Mouse (Mus musculus): Measurements from ENCODE around the gene Gmeb2. TPM values are rescaled to one million over a fixed set of nuclear protein-coding genes. Genes with fewer than 3 reads are reported as not detected.

Gmeb2 gene
- polyA plus RNA-seq, 1 experiment from 2014 or later, result 15.7 TPM

DNA sequence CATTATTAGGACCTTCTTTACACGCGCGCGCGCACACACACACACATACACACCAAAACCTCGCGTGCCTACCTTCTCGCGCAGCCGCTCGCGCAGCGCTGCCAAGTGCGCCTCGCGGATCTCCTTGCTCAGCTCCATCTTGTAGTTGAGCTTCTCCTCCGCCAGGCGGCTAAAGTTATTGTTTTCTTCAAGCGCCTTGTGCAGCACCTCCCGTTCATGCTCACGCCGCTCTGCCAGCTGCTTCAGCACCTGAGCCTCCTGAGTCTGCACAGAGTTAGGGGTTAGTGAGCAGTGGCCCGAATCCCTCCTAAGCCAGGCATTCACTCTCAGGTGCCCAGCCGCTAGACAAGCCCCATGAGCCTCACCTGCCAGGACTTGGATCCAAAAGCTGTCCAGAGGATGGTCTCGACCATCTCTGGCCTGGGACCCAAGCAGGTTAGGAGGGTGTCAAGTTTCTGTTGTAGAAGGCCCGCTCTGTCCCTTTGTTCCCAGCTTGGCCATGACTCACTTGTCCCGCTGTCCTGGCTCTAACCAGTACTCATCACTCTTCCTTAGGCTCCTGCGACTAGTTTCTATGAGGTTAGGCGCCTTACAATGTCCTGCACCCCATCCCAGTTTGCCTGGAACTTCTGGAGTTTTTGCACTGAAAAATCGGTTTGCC lies 19.4 kb upstream of the Gmeb2 start:
- H3K27me3 ChIP-seq, result peaks cover 30% of the 10 kb centered on the region

DNA sequence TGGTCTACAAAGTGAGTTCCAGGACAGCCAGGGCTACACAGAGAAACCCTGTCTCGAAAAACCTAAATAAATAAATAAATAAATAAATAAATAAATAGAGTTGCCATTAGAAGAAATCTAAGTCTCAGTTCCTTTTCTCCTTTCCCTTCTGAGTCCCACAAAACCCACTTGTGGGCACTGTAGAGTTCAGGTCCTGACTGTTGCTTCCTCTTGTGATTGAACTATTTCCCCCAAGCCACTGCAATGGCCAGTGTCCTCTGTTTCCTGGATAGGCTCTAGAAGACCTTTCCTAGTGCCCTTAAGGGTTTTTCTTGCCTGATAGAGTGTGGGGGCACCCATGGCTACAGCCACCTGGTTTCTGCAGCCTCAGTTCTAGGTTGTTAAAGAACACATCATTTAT lies 17.1 kb upstream of the Gmeb2 start:
- ATAC-seq (ENCODE audit: borderline replicate concordance, extremely low read depth, low FRiP score, low TSS enrichment), result no peak
- Histone ChIP-seq H3K27me3 (peaks cover 25% of the 10 kb centered on the region), H3K4me3 (no peak overlapping the region), H3K27ac (no peak overlapping the region), H3K9me3 (no peaks in the 10 kb centered on the region), H3K36me3 (peaks cover 15% of the 10 kb centered on the region), H3K4me1 (no peaks in the 10 kb centered on the region), H3K4me2 (no peak overlapping the region), H3K9ac (no peak overlapping the region)
- WGBS, result 67% methylated on average over 1 of the region's 1 CpGs

More for the DNA sequence above, 19.4 kb upstream of the Gmeb2 start:
- Histone ChIP-seq H3K9me3 (no peaks in the 10 kb centered on the region), H3K27ac (no peak overlapping the region), H3K4me2 (no peak overlapping the region), H3K4me3 (no peak overlapping the region), H3K36me3 (no peaks in the 10 kb centered on the region), H3K9ac (no peak overlapping the region), H3K4me1 (no peaks in the 10 kb centered on the region)
- no peak for ATAC-seq (ENCODE audit: borderline replicate concordance, extremely low read depth, low FRiP score, low TSS enrichment)
- WGBS, result 8% methylated on average over 30 of the region's 30 CpGs

DNA sequence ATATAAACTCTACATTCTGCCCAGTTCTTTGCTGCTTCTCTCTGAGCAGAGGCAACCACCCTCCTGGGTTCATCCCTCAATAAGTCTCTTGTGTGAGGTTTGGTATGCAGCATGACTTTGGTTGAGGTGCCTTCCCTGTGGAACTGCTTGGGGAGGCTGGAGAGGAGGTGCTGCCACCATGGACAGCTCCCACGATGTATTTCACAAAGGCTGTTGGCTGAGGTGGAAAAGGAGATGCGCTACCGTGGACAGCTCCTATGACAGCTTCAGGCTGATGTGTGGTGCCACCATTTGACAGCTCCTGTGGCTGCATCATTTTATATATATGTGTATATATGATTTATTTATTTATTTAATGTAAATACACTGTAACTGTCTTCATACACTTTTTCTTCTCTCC lies 14.2 kb upstream of the Gmeb2 start:
- WGBS, result 23% methylated on average over 3 of the region's 3 CpGs
- H3K9ac ChIP-seq, result no peak overlapping the region
- H3K4me1 ChIP-seq, result no peaks in the 10 kb centered on the region
- no peaks in the 10 kb centered on the region for H3K9me3 ChIP-seq
- H3K27me3 ChIP-seq, result peaks cover 16% of the 10 kb centered on the region
- H3K27ac ChIP-seq, result no peak overlapping the region
- H3K4me2 ChIP-seq, result no peak overlapping the region
- no peak overlapping the region for H3K4me3 ChIP-seq
- ATAC-seq (ENCODE audit: borderline replicate concordance, extremely low read depth, low FRiP score, low TSS enrichment), result no peak
- H3K36me3 ChIP-seq, result peaks cover 15% of the 10 kb centered on the region

DNA sequence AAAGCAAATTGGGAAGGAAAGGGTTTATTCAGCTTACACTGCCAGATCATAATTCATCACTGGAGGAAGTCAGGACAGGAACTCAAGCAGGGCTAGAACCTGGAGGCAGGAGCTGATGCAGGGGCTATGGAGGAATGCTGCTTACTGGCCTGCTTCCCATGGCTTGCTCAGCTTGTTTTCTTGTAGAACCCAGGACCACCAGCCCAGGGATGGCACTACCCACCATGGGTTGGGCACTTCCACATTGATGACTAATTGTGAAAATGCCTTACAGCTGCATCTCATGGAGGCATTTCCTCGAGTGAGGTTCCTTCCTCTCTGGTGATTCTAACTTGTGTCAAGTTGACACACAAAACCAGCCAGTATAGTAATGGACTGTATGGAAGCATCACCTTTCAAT lies 3.1 kb upstream of the Gmeb2 start:
- Histone ChIP-seq H3K27ac (no peak overlapping the region), H3K9me3 (no peaks in the 10 kb centered on the region), H3K4me1 (peaks cover 17% of the 10 kb centered on the region), H3K9ac (no peak overlapping the region), H3K27me3 (no peaks in the 10 kb centered on the region), H3K4me2 (no peak overlapping the region), H3K4me3 (no peak overlapping the region), H3K36me3 (0 out of 2 replicates have a peak, but pooled peaks cover 4% of the 10 kb centered on the region)
- no peak for ATAC-seq (ENCODE audit: borderline replicate concordance, extremely low read depth, low FRiP score, low TSS enrichment)
- 71% methylated on average over 1 of the region's 1 CpGs for WGBS

DNA sequence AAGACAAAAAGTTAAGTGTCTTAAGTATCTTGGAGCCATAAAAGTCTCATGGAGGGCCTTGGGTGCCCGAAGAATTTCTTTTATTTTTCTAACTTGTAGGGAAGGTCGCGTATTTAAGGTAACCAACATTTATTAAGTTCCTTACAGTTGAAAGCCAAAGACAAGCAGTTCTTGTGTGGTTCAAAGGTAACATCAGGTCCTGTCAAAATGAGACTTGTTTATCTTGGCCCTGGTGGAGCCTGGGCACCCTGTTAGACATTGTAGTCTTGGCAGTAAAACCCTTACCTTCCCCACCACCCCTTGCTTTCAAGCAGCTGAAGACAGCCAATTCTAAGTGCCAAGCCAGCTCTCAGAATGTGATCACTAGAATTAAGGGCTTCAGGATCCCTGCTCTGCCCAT lies 856 bp upstream of the Gmeb2 start:
- H3K9me3 ChIP-seq, result no peaks in the 10 kb centered on the region
- H3K4me3 ChIP-seq, result peak overlapping the region; percentile 76
- ATAC-seq (ENCODE audit: borderline replicate concordance, extremely low read depth, low FRiP score, low TSS enrichment), result no peak
- peaks cover 17% of the 10 kb centered on the region for H3K4me1 ChIP-seq
- peak overlapping the region; percentile 60 for H3K4me2 ChIP-seq
- H3K27me3 ChIP-seq, result no peaks in the 10 kb centered on the region
- peak overlapping the region; percentile 32 for H3K9ac ChIP-seq
- peak overlapping the region; percentile 27; the same call in 1 of the 2 replicates for H3K27ac ChIP-seq
- 64% methylated on average over 3 of the region's 3 CpGs for WGBS
- peaks cover 7% of the 10 kb centered on the region; the same call in 1 of the 2 replicates for H3K36me3 ChIP-seq

DNA sequence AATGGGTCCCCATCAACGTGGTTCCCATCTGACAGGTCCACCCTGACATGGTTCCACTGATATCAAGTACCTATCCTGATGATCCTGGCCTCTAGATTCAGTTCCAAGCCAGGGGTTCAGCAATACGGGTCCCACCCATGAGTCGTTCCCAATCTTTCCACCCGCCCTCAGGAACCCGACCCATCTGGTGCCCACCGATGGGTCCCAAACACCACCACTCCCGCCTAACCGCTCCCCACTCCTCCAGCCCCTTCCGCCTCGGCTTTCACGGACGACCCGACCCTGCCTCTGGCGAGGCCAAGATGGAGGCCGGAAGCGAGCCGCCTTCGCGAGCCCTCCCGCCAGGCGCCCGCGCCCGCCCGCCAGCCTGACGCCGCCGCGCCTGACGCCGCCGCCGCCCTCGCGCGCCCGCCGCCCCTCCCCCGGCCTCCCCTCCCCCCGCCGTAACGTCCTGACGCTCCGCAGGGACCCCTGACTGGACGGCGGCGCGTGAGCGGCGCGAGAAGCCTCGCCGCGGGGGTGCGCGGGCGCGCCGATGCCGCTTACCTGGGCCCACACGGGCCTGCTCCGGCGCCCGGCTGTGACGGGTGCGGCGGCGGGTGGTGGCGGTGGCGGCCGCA lies 387 bp downstream of the Gmeb2 start:
- Histone ChIP-seq H3K27me3 (no peaks in the 10 kb centered on the region), H3K4me2 (peak overlapping the region; percentile 61), H3K27ac (peak overlapping the region; percentile 95), H3K36me3 (peaks cover 13% of the 10 kb centered on the region), H3K4me3 (peak overlapping the region; percentile 76), H3K4me1 (peaks cover 17% of the 10 kb centered on the region), H3K9ac (peak overlapping the region; percentile 90), H3K9me3 (no peaks in the 10 kb centered on the region)
- ATAC-seq (ENCODE audit: borderline replicate concordance, extremely low read depth, low FRiP score, low TSS enrichment), result peak; percentile 87
- WGBS, result under 1% methylated on average over 46 of the region's 71 CpGs

DNA sequence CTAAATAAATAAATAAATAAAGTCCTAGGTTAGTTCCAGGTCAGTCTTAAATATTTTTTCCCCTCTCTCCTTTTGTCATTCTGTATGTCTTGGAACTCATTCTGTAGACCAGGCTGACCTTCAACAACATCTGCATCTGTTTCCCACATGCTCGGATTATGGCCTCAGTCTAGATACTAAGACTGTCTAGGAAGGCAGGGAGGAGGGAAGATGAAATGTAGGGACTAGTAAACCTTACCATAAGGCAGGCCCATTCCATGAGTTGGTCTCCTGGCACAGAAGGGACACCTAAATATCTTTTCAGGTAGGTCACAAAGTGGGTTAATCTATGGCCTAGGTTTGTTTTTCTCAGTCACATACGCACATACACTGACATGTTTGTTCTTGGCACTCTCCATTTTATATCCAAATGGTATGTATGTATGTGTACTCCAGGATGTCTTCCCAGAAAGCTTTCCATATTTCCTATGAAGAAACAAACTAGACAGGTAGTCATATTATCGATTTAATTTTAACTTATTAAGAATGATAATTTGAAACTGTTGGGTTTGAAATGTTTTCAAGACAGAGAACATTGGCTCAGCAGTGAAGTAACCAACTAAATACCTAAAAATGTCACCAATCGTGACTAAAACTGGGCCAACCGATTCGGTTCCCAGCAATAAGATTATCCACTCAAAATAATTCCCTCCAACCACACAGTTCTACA lies 1.1 kb downstream of the Gmeb2 start:
- no peaks in the 10 kb centered on the region for H3K9me3 ChIP-seq
- no peak for ATAC-seq (ENCODE audit: borderline replicate concordance, extremely low read depth, low FRiP score, low TSS enrichment)
- H3K27me3 ChIP-seq, result no peaks in the 10 kb centered on the region
- peak overlapping the region; percentile 90 for H3K9ac ChIP-seq
- peak overlapping the region; percentile 95 for H3K27ac ChIP-seq
- H3K4me1 ChIP-seq, result peaks cover 17% of the 10 kb centered on the region
- H3K4me3 ChIP-seq, result peak overlapping the region; percentile 76
- WGBS, result 47% methylated on average over 6 of the region's 6 CpGs
- peaks cover 13% of the 10 kb centered on the region for H3K36me3 ChIP-seq
- peak overlapping the region; percentile 61 for H3K4me2 ChIP-seq

DNA sequence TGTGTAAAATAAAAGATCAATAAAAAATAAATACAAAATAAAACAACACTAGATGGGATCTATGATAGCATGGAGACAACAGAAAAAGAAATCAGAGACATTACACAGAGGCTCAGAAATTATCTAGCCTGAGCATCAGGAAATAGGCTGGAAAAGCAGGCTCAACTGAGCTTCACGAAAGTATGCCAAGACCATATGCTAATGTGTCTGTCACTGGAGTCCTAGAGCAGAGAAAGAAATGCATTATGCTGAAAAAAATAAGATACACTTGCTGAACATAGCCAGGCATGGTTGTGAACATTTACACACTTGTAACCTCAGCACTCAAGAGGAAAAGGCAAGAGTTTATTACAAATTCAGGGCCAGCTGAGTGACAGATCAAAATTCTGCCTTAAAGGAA lies 7.9 kb downstream of the Gmeb2 start:
- no peak overlapping the region for H3K27ac ChIP-seq
- no peaks in the 10 kb centered on the region for H3K9me3 ChIP-seq
- H3K9ac ChIP-seq, result no peak overlapping the region
- no peaks in the 10 kb centered on the region for H3K4me1 ChIP-seq
- H3K27me3 ChIP-seq, result no peaks in the 10 kb centered on the region
- no peak for ATAC-seq (ENCODE audit: borderline replicate concordance, extremely low read depth, low FRiP score, low TSS enrichment)
- H3K36me3 ChIP-seq, result peaks cover 39% of the 10 kb centered on the region
- H3K4me2 ChIP-seq, result no peak overlapping the region
- 86% methylated on average over 1 of the region's 1 CpGs for WGBS
- no peak overlapping the region for H3K4me3 ChIP-seq

DNA sequence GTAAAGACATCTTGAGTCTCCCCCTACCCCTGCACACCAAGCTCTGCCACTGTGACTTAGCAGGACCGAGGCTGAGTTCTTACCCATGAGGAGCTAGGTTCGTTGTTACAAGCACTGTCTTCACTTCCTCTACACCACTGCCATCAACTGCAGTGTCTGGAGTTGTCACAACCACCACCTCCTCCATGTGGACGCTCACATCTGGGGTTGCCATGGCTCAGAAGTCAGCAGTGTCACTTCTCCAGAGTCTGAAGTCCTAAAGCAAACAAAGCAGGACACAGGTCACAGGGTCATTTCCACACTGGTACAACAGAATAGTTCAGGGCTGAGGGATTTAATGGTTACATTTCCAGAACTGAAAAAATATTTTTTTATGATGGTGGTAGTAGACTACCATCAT lies 10.0 kb downstream of the Gmeb2 start:
- Histone ChIP-seq H3K27me3 (no peaks in the 10 kb centered on the region), H3K4me2 (no peak overlapping the region), H3K36me3 (peaks cover 42% of the 10 kb centered on the region), H3K9ac (no peak overlapping the region), H3K4me3 (no peak overlapping the region), H3K27ac (no peak overlapping the region), H3K9me3 (no peaks in the 10 kb centered on the region), H3K4me1 (no peaks in the 10 kb centered on the region)
- no peak for ATAC-seq (ENCODE audit: borderline replicate concordance, extremely low read depth, low FRiP score, low TSS enrichment)
- WGBS, result 53% methylated on average over 3 of the region's 3 CpGs

DNA sequence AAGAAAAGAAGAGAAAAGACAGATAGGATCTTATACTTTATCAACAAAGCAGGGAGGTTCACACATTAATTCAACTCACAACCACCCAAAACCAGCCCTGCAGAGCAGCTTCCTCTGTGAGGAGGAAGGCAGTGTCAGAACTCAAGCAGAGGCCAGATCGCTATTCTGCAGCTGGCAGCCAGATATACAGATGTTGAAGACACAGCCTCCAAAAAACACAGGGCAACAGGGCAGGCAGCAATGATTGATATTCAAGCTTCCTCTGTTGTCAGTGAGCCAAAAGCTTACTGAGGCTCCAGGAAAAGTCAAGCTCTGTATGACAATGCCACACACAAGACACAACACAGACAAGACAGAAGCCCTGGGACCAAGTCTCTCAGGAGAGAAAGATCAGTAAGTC lies 11.1 kb downstream of the Gmeb2 start:
- Histone ChIP-seq H3K4me1 (no peaks in the 10 kb centered on the region), H3K4me2 (no peak overlapping the region), H3K27ac (no peak overlapping the region), H3K9ac (no peak overlapping the region), H3K9me3 (no peaks in the 10 kb centered on the region), H3K4me3 (no peak overlapping the region), H3K36me3 (peaks cover 43% of the 10 kb centered on the region), H3K27me3 (no peaks in the 10 kb centered on the region)
- WGBS, result 44% methylated on average over 1 of the region's 1 CpGs
- ATAC-seq (ENCODE audit: borderline replicate concordance, extremely low read depth, low FRiP score, low TSS enrichment), result peak; percentile 19; the same call in 1 of the 2 replicates

DNA sequence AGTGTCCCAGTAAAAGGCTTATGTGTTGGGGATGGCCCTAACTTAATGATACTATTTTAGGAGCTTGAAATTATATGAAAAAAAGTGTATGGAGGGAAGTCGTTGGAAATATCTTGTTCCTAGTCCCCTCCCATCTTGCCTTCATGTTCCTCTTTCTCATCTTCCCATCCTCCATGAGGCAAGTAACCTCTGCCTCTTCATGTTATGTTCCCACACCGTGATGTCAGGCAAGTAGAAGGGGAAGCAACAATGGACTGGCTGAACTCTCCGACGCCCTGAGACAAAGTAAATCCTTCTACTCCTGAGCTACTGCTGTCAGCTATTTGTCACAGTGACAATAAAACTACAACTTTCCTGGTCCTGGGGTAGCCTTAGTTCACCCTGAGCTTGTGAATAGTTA lies 13.2 kb downstream of the Gmeb2 start:
- Histone ChIP-seq H3K9ac (no peak overlapping the region), H3K36me3 (peaks cover 60% of the 10 kb centered on the region), H3K4me1 (no peaks in the 10 kb centered on the region), H3K27ac (no peak overlapping the region), H3K4me3 (no peak overlapping the region), H3K9me3 (no peaks in the 10 kb centered on the region), H3K4me2 (no peak overlapping the region), H3K27me3 (no peaks in the 10 kb centered on the region)
- WGBS, result 76% methylated on average over 4 of the region's 4 CpGs
- ATAC-seq (ENCODE audit: borderline replicate concordance, extremely low read depth, low FRiP score, low TSS enrichment), result no peak

DNA sequence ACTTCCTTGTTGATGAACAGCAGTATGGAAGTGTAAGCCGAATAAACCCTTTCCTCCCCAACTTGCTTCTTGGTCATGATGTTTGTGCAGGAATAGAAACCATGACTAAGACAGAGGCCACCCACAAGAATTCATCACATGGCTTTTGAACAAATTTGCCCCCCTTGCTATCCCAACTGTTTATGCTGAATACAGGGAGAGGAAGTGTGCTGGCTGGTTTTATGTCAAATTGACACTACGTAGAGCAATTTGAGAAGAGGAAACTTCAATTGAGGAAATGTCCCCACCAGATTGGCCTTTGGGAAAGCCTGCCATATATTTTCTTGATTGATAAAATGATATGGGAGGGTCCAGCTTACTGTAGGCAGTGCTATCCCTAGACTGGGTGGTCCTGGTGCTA lies 14.0 kb downstream of the Gmeb2 start:
- Histone ChIP-seq H3K27ac (no peak overlapping the region), H3K4me3 (no peak overlapping the region), H3K36me3 (peaks cover 59% of the 10 kb centered on the region), H3K9me3 (no peaks in the 10 kb centered on the region), H3K4me2 (no peak overlapping the region), H3K9ac (no peak overlapping the region), H3K4me1 (no peaks in the 10 kb centered on the region), H3K27me3 (no peaks in the 10 kb centered on the region)
- ATAC-seq (ENCODE audit: borderline replicate concordance, extremely low read depth, low FRiP score, low TSS enrichment), result no peak
- 88% methylated on average over 2 of the region's 2 CpGs for WGBS
